ENCODE assay signal across 10 mouse cellular contexts in the genomic region with DNA sequence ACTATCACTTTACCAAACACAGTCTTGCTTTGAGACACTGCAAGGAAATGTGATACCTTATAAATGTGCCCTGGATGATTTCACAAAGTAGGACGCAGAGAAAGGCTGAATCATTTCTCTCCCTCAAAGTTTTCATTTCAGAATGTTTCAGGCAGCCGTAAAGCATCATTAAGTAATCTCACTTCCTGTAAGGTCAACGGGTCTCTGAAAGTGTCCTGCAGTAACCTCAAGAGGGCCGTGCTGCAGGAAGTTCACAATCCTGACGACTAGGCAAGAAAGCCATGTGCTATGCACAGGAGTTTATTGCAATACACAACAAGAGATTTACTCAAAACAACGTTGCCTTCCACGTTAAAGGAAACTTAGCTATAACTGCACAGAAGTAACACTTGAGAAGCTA. TPM values are rescaled to one million over a fixed set of nuclear protein-coding genes. Genes with fewer than 3 reads are reported as not detected.
DNase-seq lines count a peak whose midpoint lies in the region; ATAC-seq and TF ChIP-seq lines count a peak whose summit lies in the region.
"Had no signal": no experiment of that assay in that cellular context is flagged by ENCODE, and none has a peak within 500 bp of the region (broad histone marks: within the 10 kb centered on the region; RNA-seq: fewer than 3 reads in every experiment).

No protein-coding gene starts in this region.

- TF ChIP-seq CTCF in bone marrow macrophage, adult 2 months (IDR thresholded peaks at IDR 0.05; ENCODE audit: low read depth, low read length): no peak

- H3K4me3 ChIP-seq in bone marrow macrophage, adult 2 months (ENCODE audit: insufficient read depth, low read length): peak overlapping the region; percentile 23
- H3K4me3 ChIP-seq in lung, embryonic 16.5 days (ENCODE audit: low read length): no peak overlapping the region
- H3K4me3 ChIP-seq: hindbrain, embryonic 13.5 days had no signal

- H3K36me3 ChIP-seq in lung, embryonic 16.5 days (ENCODE audit: control insufficient read depth, insufficient read depth, low read length): no peaks in the 10 kb centered on the region
- H3K36me3 ChIP-seq: hindbrain, embryonic 13.5 days had no signal

- no peak overlapping the region for H3K4me2 ChIP-seq in lung, embryonic 16.5 days (ENCODE audit: low read depth, low read length)
- H3K4me2 ChIP-seq: hindbrain, embryonic 13.5 days had no signal

- H3K4me1 ChIP-seq in bone marrow macrophage, adult 2 months (ENCODE audit: control insufficient read depth, insufficient read depth, low read length): peaks cover 7% of the 10 kb centered on the region
- H3K4me1 ChIP-seq in lung, embryonic 16.5 days (replicated peaks; ENCODE audit: control insufficient read depth, insufficient read depth, low read length): 0 out of 2 replicates have a peak, but pooled peaks cover 2% of the 10 kb centered on the region
- H3K4me1 ChIP-seq: hindbrain, embryonic 13.5 days had no signal

- H3K9me3 ChIP-seq in lung, embryonic 16.5 days (ENCODE audit: control insufficient read depth, low read length): no peaks in the 10 kb centered on the region
- H3K9me3 ChIP-seq: hindbrain, embryonic 13.5 days had no signal

- peak overlapping the region; percentile 81 for H3K27ac ChIP-seq in bone marrow macrophage, adult 2 months (ENCODE audit: insufficient read depth, low read depth, low read length)
- H3K27ac ChIP-seq in lung, embryonic 16.5 days (ENCODE audit: low read length): no peak overlapping the region
- H3K27ac ChIP-seq: hindbrain, embryonic 13.5 days had no signal

- WGBS in lung, embryonic 16.5 days: 32% methylated on average over 7 of the region's 7 CpGs

- no peak for TF ChIP-seq POLR2A in bone marrow macrophage, adult 2 months (IDR thresholded peaks at IDR 0.05; ENCODE audit: borderline replicate concordance, low read depth, low read length)

- no peaks in the 10 kb centered on the region for H3K27me3 ChIP-seq in lung, embryonic 16.5 days (ENCODE audit: control insufficient read depth, insufficient read depth, low read depth, low read length)
- H3K27me3 ChIP-seq: hindbrain, embryonic 13.5 days had no signal

- peak; percentile 3 for DNase-seq in thymus, postnatal 0 days (ENCODE audit: low spot score)
- no peak for DNase-seq in thymus, postnatal 4 days
- no peak for DNase-seq in retina, embryonic 14.5 days (ENCODE audit: low spot score)
- DNase-seq in urinary bladder, postnatal 25 days (ENCODE audit: low spot score): no peak
- DNase-seq in spleen, adult 18-20 months: no peak
- DNase-seq: cerebellum, postnatal 10 days; right cerebral cortex, postnatal 25 days had no signal

- peak; percentile 60; the same call in 1 of the 2 replicates for ATAC-seq in lung, embryonic 16.5 days (ENCODE audit: low read depth)

- no peak overlapping the region for H3K9ac ChIP-seq in lung, embryonic 16.5 days (ENCODE audit: low read length)
- H3K9ac ChIP-seq: hindbrain, embryonic 13.5 days had no signal

RNA-seq across cellular contexts. Expression of a gene that starts 20.4 kb away (rescaled TPM):
- polyA plus RNA-seq in thymus, postnatal 0 days (2015; fragmentation: Nextera tagmentation; extraction: Ambion mirVana): 20.9 and 22.1 TPM in 2 replicates
- polyA plus RNA-seq in bone marrow macrophage, adult 2 months (2012; ENCODE audit: insufficient read depth, insufficient read length, missing spikeins): 36.1 and 40.2 TPM in 2 replicates
- polyA plus RNA-seq in lung, embryonic 16.5 days (2015; fragmentation: Nextera tagmentation; extraction: Ambion mirVana): 23.7 and 24.5 TPM in 2 replicates
